Mouse (Mus musculus): ENCODE measurements around the gene Agap2.

DNA sequence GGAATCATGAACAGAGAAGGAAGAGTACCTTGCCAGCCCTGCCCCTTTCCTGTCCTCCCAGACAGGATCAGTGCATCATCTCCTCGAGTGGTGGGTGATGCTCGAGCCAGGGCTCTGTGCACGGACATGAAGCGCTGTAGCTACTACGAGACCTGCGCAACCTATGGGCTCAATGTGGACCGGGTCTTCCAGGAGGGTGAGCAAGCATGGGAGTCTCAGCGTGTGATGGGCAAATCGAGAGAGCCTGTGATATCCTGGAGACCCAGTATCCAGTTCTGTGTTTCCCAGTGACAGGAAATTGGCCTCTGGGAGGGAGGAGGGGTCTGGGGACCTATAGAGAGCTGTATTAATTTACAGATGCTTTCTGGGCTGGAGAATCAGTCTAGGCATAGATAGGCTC, 10.0 kb downstream of the Agap2 start:
- TF ChIP-seq CTCF (IDR thresholded peaks at IDR 0.05; ENCODE audit: low read depth, low read length) (no peak), POLR2A (IDR thresholded peaks at IDR 0.05; ENCODE audit: borderline replicate concordance, low read depth, low read length) (no peak)

All from bone marrow macrophage, adult 2 months (primary cell).